Mouse (Mus musculus) gastrocnemius, postnatal 25 days (tissue): ENCODE measurements around the gene Fancg. TPM values are rescaled to one million over a fixed set of nuclear protein-coding genes. Genes with fewer than 3 reads are reported as not detected.
"Not testable (repeated sequence)": the region's sequence is repeated elsewhere in the genome, so short reads cannot be mapped to it uniquely, and the experiment has no call there.

Experiments used
- DNase-seq: peaks from one replicate; pipeline ENCODE4 v3.0.0; 2022
- total RNA-seq, 2 experiments: library from RNA; stranded (reverse); gene quantifications; 1 replicate in 1 of 2; 2 replicates in 1 of 2; pipeline ENCODE4 v1.2.3; 2021

The Fancg gene
- total RNA-seq, 2 experiments from 2014 or later: 1.0 to 2.4 TPM

DNA sequence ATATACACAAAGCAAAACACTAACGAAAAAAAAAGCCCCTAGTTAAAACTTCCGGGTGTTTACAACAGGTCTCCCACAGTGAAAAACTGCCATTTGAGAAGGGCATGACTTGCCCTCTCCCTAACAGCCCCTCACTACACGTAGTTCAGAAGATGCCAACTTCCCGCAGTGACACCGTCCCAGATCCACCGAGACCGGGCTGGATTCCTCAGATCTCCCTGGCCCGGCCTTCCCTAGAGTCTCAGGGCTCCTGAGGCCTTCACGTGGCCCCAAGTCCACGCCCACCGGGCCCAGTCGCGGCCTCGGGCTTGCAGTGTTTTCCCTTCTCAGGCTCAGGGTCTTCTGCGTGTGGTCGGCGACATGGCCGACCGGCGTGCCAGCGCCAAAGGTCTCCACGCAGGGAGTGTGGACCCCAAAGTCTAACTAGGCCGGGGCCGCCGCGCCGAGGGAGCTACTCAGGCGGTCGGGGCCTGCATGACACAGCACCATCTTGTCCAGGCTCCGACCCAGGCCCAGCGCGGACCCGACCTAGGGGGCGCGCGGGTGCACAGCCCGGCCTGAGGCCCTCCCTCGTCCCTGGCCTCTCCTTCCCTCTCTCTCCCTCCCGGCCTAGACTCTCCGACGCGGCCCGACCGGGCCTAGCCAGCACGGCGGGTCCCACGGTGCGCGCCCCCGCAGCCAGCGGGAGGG is 10.7 kb downstream of the Fancg start:
- peak; percentile 81 for DNase-seq

GRCm38 (mm10) chr4:42998022-42998421 is 12.3 kb downstream of the Fancg start:
- no peak for DNase-seq

DNA sequence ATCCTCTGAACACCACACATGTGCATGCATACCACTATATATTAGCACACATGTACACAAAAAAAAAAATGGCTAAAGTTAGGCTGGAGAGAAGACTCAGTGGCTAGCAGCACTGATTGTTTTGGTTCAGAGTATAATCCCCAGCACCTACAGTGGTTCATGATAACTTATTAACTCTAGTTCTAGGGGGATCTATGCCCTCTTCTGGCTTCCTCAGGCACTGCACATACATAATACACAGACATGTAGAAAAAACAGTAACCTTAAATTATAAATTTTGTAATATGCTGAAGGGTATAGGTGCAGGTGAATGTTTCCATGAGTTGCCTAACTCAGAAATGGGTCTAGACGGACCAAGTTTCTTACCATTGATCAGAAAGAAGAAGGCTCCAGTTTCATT is 22.0 kb downstream of the Fancg start:
- DNase-seq: no peak

- not testable (repeated sequence) for DNase-seq
Measured at GRCm38 (mm10) chr4:42980467-42980866, 29.8 kb downstream of the Fancg start.

GRCm38 (mm10) chr4:42978062-42978461 is 32.2 kb downstream of the Fancg start:
- DNase-seq: no peak

DNA sequence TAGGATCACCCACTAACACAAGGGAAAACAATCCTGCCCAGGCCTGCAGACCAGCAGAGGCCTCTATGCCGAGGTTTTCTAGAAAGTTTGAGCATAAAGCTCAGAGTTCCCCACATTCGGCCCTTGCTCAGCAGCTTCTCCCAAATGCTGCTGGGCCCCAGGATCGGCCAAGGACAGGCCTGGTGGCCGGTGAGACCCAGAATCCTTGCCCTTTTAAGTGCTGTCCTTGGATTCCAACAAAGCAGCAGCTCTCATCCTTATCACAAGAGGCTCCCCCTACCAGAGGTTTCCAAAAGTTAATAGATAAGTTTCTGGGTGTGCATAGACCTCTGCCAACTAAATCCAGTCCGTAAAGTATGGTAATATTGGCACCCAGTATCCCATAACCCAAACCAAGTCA is 36.4 kb downstream of the Fancg start:
- no peak for DNase-seq

DNA sequence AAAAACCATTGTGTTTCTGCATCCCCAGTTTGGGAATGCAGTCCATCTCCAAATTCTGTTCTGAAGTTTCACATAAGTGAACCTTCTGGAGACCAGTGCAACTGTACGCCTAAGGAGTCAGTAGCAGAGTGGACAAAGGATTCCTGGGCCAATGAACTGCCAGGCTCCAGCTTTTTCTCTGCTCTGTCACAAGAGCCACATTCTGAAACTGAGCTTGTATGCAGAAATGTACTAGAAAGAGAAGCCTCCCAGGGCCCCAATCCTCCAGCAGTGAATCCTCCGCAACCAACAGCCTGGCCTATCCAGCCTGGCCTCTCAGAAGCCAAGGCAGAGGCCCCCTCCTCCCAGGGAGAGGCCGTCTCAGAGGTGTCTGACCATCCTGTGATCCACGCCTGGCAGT is 37.4 kb downstream of the Fancg start:
- DNase-seq: no peak

GRCm38 (mm10) chr4:42969304-42969703 is 41.0 kb downstream of the Fancg start, which contains the start of gene 1700022I11Rik:
Gene 1700022I11Rik, plus strand, starts transcription at chr4:42969604.
- DNase-seq: no peak

DNA sequence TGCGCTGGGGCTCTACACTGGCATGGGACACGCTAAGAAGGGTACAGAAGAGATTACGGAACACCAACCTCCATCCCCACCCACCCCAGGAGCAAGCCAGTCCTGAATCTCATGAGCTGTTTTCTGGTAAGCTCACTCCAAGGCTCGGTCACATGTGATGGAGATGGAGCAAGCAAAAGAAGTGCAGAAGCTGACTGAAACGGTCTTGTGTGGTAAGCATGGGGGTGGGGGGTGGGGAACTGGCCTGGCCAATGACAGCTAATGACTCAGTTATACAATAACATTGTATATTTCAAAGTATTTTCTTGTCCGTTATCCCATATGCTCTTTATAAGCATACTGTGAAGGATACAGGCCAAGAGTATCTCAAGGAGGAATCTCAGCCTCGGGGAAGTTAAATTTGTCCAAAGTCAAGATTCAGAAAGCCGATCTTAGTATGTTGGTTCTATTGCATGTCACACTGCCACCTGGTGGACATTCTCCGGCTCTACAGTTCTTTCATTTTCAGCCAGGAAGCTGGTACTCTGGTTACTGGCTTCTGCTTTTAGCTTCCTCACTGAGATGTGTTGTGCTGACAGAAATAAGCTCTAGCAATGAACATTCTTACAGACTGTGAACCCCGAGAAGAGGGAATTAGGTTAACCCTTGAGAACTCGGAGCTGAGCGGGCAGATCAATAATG is 45.1 kb downstream of the Fancg start:
- DNase-seq: no peak

GRCm38 (mm10) chr4:42963480-42963879 is 46.8 kb downstream of the Fancg start:
- DNase-seq: no peak

GRCm38 (mm10) chr4:42961592-42961991 is 48.7 kb downstream of the Fancg start:
- no peak for DNase-seq

- DNase-seq: no peak
Measured at GRCm38 (mm10) chr4:42959382-42959781, 50.9 kb downstream of the Fancg start.

- DNase-seq: no peak
Measured at GRCm38 (mm10) chr4:42958942-42959341, 51.4 kb downstream of the Fancg start.

- no peak for DNase-seq
Measured at GRCm38 (mm10) chr4:42957979-42958378, 52.3 kb downstream of the Fancg start.

DNA sequence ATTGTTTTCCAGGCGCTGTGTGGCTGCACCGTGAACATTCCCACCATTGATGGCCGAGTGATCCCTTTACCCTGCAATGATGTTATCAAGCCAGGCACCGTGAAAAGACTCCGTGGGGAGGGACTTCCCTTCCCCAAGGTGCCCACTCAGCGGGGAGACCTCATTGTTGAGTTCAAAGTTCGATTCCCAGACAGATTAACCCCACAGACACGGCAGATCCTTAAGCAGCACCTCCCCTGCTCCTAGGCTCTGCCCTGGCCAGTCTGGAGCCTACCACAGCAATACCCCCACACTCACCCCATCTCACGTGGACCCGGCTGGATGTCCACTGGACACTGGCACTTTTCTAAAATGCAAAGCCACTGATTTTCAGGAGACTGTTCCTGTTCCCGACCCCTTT is 53.0 kb downstream of the Fancg start:
- no peak for DNase-seq

DNA sequence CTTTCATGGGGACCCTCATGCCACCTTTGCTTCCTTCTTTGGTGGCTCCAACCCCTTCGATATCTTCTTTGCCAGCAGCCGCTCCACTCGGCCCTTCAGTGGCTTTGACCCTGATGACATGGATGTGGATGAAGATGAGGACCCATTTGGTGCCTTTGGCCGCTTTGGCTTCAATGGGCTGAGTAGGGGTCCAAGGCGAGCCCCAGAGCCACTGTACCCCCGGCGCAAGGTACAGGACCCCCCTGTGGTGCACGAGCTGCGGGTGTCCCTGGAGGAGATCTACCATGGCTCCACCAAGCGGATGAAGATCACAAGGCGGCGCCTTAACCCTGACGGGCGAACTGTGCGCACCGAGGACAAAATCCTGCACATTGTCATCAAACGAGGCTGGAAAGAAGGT is 53.7 kb downstream of the Fancg start:
- DNase-seq: no peak

DNA sequence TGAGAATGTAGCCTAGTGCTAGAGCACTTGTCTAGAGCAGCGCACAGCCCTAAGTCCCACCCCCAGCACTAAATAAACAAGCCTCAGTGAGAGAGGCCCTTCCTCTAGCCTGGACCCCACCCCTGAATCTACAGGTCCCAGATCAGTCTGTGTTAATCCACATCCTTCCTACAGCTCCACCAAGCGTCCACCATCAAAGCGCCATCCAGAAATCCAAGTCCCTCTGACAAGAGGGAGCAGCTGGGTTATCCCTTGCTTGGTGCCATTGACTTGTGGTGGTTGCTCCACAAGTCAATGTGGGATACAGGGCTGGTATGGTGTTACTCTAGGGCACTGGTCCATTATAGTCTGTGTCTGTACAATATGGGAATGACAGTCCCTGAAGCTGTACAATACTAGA is 55.1 kb downstream of the Fancg start:
- DNase-seq: no peak

GRCm38 (mm10) chr4:42954297-42954696 is 56.0 kb downstream of the Fancg start:
- DNase-seq: peak; percentile 70

DNA sequence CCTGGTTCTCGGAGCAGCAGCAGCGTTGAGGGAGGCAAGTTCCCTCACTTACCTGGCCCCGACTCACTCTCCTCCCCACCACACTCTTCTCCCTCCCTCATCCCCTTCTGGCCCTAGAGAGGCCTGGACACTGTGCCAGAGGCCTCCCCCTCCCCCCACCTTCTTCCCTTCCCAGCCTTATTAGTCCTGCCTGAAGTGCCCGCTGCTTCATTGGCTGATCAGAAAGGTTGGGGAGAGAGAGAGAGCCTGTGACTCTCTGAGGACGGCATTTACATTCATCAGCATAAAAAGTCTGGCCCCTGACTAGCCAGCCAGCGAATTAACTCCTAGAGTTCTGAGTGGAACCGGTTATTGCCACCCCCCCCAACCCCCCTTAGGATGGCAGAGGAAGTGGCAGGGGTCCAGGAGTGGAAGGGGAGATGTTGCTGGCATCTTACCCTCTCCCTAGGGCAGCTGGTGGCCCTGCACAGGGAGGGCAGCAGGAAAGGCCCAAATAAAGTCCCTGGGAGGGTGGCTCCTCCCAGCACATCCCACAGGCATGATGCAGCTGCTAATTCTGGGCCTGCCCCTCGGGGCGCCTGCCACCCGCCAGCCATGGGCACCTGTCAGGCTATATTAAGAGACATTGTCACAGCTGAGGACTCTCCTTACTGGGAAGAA is 56.7 kb downstream of the Fancg start:
- peak; percentile 91 for DNase-seq

GRCm38 (mm10) chr4:42952563-42952962 is 57.7 kb downstream of the Fancg start:
- DNase-seq: peak; percentile 84
